Mouse (Mus musculus) C2C12 (cell line): Measurements from ENCODE around the gene Rin1.

Experiments used
- CEBPB ChIP-seq: IDR thresholded peaks from one replicate; pipeline ENCODE4 v1.6.1; 2011; ENCODE audit warnings: low read depth, mild to moderate bottlenecking, control low read depth, moderate library complexity
- CTCF ChIP-seq: IDR thresholded peaks from one replicate; pipeline ENCODE4 v1.5.1; 2011; ENCODE audit not compliant: control insufficient read depth, insufficient read depth, insufficient read length
- FOSL1 ChIP-seq: IDR thresholded peaks from one replicate; pipeline ENCODE4 v1.8.0; 2011; ENCODE audit warnings: mild to moderate bottlenecking, low read length; ENCODE audit not compliant: poor library complexity, insufficient read depth, severe bottlenecking
- MAX ChIP-seq: IDR thresholded peaks from one replicate; pipeline ENCODE4 v1.6.1; 2011; ENCODE audit warnings: mild to moderate bottlenecking, control low read depth
- MYOD1 ChIP-seq: IDR thresholded peaks from one replicate; pipeline ENCODE4 v1.6.1; 2011; ENCODE audit warnings: low read depth; ENCODE audit not compliant: control insufficient read depth, insufficient read length
- MYOG ChIP-seq: IDR thresholded peaks from one replicate; pipeline ENCODE4 v1.6.1; 2011; ENCODE audit not compliant: control insufficient read depth, insufficient read length; ENCODE audit errors: extremely low read depth
- USF1 ChIP-seq: IDR thresholded peaks from one replicate; pipeline ENCODE4 v1.6.1; 2011; ENCODE audit warnings: low read depth, mild to moderate bottlenecking, control low read depth, moderate library complexity

GRCm38 (mm10) chr19:5039301-5040114 is 10.8 kb upstream of the Rin1 start:
- no peak for TF ChIP-seq CTCF
- no peak for TF ChIP-seq USF1
- no peak for TF ChIP-seq MAX
- TF ChIP-seq CEBPB, result no peak
- no peak for TF ChIP-seq MYOD1
- no peak for TF ChIP-seq MYOG
- no peak for TF ChIP-seq FOSL1
